Mouse (Mus musculus) gastrocnemius, adult 2 months (tissue): ENCODE data around the gene Fam186b. TPM values are rescaled to one million over a fixed set of nuclear protein-coding genes. Genes with fewer than 3 reads are reported as not detected.
A peak's percentile ranks its signal among the peaks of the same experiment; 100 is the strongest.
"Not testable (repeated sequence)": the region's sequence is repeated elsewhere in the genome, so short reads cannot be mapped to it uniquely, and the experiment has no call there.

ENCODE experiments used
- DNase-seq: peaks from one replicate; pipeline ENCODE4 v3.0.0; 2022
- H3K27ac ChIP-seq: fragments of 200-600 bp; 2 replicates; pipeline ENCODE4 v1.8.1; 2022; ENCODE audit warnings: mild to moderate bottlenecking
- H3K4me3 ChIP-seq: fragments of 200-600 bp; 2 replicates; pipeline ENCODE4 v1.8.1; 2022; ENCODE audit warnings: mild to moderate bottlenecking, moderate library complexity
- CTCF ChIP-seq: fragments of 200-600 bp; IDR thresholded peaks from 2 replicates; pipeline ENCODE4 v1.8.1; 2022; ENCODE audit warnings: antibody characterized with exemption, mild to moderate bottlenecking, moderate library complexity
- intact Hi-C: fragments of 180-260 bp; cut with DNase I; formaldehyde crosslinking; loops from one replicate; pipeline ENCODE4 v1.15.1; 2025
- total RNA-seq, 2 experiments: library from RNA; stranded (reverse); gene quantifications; 2 replicates each; pipeline ENCODE4 v1.2.3; 2021

Fam186b gene
- total RNA-seq, 2 experiments from 2014 or later: not detected

GRCm38 (mm10) chr15:99283456-99283855 is 12.2 kb downstream of the Fam186b start:
- H3K4me3 ChIP-seq: no peak overlapping the region
- TF ChIP-seq CTCF: peak; percentile 54
- DNase-seq: no peak
- no peak overlapping the region for H3K27ac ChIP-seq
- intact Hi-C loops: no loop called here

GRCm38 (mm10) chr15:99278271-99278670 is 17.4 kb downstream of the Fam186b start:
- no peak overlapping the region for H3K27ac ChIP-seq
- intact Hi-C loops: no loop called here
- DNase-seq: no peak
- H3K4me3 ChIP-seq: no peak overlapping the region
- no peak for TF ChIP-seq CTCF

- no peak for TF ChIP-seq CTCF
- H3K27ac ChIP-seq: no peak overlapping the region
- no peak for DNase-seq
- H3K4me3 ChIP-seq: no peak overlapping the region
- intact Hi-C loops: no loop called here
Measured at GRCm38 (mm10) chr15:99276095-99276494, 19.6 kb downstream of the Fam186b start.

GRCm38 (mm10) chr15:99265679-99266078 is 30.0 kb downstream of the Fam186b start:
- H3K4me3 ChIP-seq: no peak overlapping the region
- H3K27ac ChIP-seq: no peak overlapping the region
- peak; percentile 95; the same call in 1 of the 2 replicates for TF ChIP-seq CTCF
- intact Hi-C loops: loop anchor here (1.0 kb wide), 3 partner anchors 25 to 148 kb away; no protein-coding TSS in a partner anchor
- DNase-seq: peak; percentile 71

- Histone ChIP-seq H3K27ac (no peak overlapping the region), H3K4me3 (no peak overlapping the region)
- no peak for DNase-seq
- intact Hi-C loops: no loop called here
- TF ChIP-seq CTCF: no peak
Measured at GRCm38 (mm10) chr15:99264363-99264762, 31.3 kb downstream of the Fam186b start.

DNA sequence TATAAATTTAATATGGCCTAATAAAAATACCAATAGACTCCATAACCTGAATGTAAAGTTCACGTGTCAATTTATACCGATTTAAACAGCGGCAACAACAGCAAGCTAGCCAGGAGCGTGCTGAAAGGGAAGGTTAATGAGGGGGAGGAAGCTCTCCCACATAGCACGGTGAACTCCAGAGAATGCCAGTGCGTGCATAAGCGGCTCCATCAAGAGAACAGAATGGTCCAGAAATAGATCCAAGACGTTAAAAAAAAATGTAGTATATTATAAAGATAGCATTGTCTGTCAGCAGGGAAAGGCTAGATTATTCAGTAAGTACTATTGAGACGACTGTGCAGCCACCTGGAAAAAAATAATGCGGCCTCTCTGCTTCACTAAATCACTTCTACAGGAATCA is 33.0 kb downstream of the Fam186b start:
- H3K27ac ChIP-seq: no peak overlapping the region
- DNase-seq: no peak
- intact Hi-C loops: no loop called here
- no peak for TF ChIP-seq CTCF
- H3K4me3 ChIP-seq: no peak overlapping the region

DNA sequence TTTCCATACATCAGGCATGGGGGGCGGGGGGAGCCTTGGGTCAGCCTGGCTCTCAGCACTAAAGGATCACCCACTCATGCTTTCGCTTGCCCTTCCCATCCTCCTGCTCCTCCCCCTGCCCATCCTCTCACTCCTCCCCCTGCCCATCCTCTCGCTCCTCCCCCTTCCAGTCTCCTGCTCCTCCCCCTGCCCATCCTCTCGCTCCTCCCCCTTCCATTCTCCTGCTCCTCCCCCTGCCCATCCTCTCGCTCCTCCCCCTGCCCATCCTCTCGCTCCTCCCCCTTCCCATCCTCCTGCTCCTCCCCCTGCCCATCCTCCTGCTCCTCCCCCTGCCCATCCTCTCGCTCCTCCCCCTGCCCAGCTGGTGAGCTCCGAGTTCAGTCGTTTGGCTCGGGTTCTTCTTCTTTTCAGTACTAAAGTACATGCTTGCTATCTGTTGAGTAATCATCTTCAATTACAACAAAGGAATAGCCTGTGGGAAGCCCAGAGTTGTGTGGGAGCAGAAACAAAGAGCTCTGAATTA is 35.9 kb downstream of the Fam186b start:
- no peak for TF ChIP-seq CTCF
- DNase-seq: peak; percentile 89
- intact Hi-C loops: no loop called here
- H3K27ac ChIP-seq: peak overlapping the region; percentile 81
- peak overlapping the region; percentile 63 for H3K4me3 ChIP-seq

- peak overlapping the region; percentile 81 for H3K27ac ChIP-seq
- DNase-seq: peak; percentile 54
Measured at GRCm38 (mm10) chr15:99259167-99259729, 36.4 kb downstream of the Fam186b start.

GRCm38 (mm10) chr15:99255241-99255749 is 40.4 kb downstream of the Fam186b start:
- Histone ChIP-seq H3K27ac (peak overlapping the region; percentile 96), H3K4me3 (no peak overlapping the region)
- no peak for TF ChIP-seq CTCF
- intact Hi-C loops: no loop called here
- DNase-seq: no peak

More at GRCm38 (mm10) chr15:99259167-99259729, 36.4 kb downstream of the Fam186b start:
- intact Hi-C loops: no loop called here
- H3K4me3 ChIP-seq: peak overlapping the region; percentile 63
- no peak for TF ChIP-seq CTCF

- intact Hi-C loops: no loop called here
- H3K27ac ChIP-seq: peak overlapping the region; percentile 96
- peak; percentile 54 for DNase-seq
- peak overlapping the region; percentile 4; the same call in 1 of the 2 replicates for H3K4me3 ChIP-seq
- TF ChIP-seq CTCF: no peak
Measured at GRCm38 (mm10) chr15:99254477-99255005, 41.1 kb downstream of the Fam186b start.

DNA sequence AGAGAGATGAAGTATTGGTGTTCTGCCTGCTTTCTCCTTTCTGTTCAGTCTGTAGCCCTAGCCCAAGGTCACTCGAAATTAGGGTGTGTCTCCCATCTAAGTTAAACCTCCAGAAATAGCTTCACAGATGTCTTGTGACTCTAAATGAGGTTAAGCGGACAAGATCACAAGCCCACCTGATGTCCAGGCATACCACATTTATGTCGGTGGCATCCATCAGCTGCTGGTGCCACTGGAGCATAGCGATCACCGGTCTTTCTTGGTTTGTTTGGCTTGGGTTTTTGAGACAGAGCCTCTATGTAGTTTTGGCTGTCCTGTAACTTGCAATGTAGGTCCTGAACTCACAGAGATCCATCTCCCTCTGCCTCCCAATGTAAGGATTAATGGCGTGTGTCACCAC is 41.9 kb downstream of the Fam186b start:
- H3K4me3 ChIP-seq: no peak overlapping the region
- no peak for DNase-seq
- peak overlapping the region; percentile 96 for H3K27ac ChIP-seq
- intact Hi-C loops: no loop called here
- no peak for TF ChIP-seq CTCF

- intact Hi-C loops, DNase-seq: not testable (repeated sequence)
- Histone ChIP-seq H3K27ac (peak overlapping the region; percentile 96), H3K4me3 (peak overlapping the region; percentile 86; the same call in 1 of the 2 replicates)
Measured at GRCm38 (mm10) chr15:99253175-99253479, 42.6 kb downstream of the Fam186b start.

DNA sequence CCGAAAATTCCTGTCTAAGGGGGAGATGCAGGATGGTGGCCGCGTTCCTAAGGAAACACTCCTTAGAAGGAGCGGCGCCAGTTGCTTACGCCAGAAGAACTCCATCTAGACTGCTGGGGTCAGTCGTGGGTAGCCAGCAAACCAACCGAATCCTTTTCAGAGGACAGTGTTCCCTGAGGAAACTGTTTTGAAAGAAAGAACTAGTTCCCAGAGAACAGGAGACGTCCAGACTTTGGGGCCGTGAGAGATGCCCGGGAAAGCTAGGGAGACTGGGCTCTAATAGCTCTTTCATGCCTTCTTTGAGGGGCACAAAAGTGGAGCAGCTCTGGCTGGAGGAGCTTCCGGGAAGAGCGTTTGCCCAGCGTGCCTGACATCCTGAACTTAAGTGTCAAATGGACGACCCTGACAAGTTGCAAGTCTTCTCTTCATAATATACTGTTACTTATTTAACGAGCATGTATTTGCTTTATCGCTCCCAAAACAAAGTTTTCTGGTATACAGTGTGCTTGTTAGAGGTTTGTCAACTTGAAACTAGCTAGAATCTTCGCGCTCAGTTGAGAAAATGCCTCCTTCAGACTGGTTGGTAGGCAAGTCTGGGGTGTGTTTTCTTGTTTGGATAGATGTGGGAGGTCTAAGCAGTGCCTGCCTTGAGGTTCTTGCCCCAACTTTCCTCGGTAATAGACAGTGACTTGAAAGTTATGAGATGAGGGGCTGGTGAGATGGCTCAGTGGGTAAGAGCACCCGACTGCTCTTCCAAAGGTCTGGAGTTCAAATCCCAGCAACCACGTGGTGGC is 43.1 kb downstream of the Fam186b start:
- DNase-seq: peak; percentile 83
- H3K27ac ChIP-seq: peak overlapping the region; percentile 96
- intact Hi-C loops: no loop called here
- H3K4me3 ChIP-seq: peak overlapping the region; percentile 86
- peak; percentile 19; the same call in 1 of the 2 replicates for TF ChIP-seq CTCF
